Mouse (Mus musculus) layer of hippocampus, adult 9-10 months (tissue): ENCODE data around the gene Nxpe5.
A peak's percentile ranks its signal among the peaks of the same experiment; 100 is the strongest.
"Not testable (repeated sequence)": the region's sequence is repeated elsewhere in the genome, so short reads cannot be mapped to it uniquely, and the experiment has no call there.

ENCODE experiments used
- DNase-seq: peaks from one replicate; pipeline ENCODE4 v3.0.0; 2022; ENCODE audit warnings: low spot score

The Nxpe5 gene

DNA sequence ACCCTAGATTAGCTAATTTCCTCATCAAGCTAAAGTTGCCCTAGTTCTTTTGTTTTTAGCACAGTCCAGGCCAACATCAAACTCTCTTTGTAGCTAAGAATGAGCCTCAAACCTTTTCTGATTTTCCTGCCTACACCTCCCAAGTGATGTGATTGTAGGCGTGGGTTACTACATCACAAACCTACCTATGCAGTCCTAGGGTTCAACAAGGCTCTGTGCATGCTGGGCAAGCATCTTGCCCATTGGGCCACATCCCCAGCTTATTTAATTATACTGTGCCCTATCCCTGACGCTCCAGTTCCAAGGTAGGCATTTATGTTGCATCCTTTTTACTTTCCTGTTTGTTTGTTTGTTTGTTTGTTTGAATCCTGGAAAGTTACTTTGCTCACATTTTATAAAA lies at the start of gene Nxpe5:
Nxpe5 (plus strand) TSS at position 199 of the 400 bp plus-strand sequence.
- no peak for DNase-seq

DNA sequence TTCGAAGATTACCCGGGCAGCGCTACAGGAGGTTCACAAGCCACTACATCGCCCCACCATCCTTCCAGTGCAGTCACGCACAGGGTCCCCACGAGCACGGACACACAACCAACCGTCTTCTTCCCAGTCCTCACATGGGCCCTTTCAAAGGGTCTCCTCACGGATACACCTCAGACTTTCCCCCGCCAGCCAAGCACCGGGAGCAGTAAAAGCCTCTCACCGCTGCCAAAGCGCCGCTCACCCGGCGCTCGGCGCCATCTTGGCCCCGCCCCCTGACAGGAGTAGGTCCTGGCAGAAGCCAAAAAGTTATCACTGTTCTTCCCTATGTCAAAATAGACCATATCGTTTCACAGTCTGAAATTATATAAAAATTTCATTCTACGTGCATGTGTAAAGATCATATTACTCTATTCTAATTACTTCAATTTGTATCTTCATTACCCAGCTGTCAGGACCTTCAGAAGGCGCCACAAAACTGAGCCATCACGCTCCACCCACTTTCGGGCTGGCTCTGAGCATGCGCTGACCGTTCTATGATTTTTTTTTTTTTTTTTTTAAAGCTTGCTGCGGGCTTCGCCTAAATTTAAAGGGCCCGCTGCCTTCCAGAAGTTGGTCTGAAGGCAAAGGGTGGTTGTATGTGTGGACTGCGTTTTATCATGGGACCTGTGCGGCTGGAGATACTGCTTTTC lies 38.6 kb upstream of the Nxpe5 start, which contains the start of the genes Taf6 and Cnpy4:
Taf6 (minus strand) TSS at position 502 of the 689 bp plus-strand sequence.
Cnpy4 (plus strand) TSS at position 536 of the 689 bp plus-strand sequence.
- DNase-seq = peak; percentile 77

DNA sequence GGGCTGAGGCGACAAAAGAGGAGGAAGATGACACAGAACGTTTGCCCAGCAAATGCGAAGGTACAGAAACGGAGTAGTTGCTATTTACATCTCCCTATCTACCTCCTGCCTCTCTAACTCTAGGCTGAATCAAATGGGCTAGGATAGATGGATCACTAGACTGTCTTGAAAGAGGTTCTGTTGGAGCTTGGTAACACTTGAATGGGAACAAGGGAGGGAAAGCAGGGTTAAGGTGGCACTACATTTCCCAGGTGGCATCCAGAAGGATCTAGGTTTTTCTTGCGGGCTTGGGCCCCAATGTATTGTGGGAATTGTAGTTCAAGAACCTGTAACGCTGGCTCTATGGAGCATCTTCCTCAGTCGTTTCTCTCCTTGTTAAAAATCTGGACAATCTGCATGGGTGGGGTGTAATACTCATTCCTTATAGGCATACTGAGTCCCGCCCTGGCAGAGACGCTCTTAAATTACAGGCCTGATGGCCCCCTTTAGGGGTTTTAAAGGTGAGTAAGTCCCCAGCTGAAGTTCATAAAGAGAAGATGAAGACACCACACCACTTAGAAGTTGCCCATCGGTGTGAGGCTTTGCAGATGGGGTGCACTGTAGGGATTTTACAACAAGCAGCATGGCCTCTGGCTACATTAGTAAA lies 37.9 kb upstream of the Nxpe5 start:
- DNase-seq = no peak

DNA sequence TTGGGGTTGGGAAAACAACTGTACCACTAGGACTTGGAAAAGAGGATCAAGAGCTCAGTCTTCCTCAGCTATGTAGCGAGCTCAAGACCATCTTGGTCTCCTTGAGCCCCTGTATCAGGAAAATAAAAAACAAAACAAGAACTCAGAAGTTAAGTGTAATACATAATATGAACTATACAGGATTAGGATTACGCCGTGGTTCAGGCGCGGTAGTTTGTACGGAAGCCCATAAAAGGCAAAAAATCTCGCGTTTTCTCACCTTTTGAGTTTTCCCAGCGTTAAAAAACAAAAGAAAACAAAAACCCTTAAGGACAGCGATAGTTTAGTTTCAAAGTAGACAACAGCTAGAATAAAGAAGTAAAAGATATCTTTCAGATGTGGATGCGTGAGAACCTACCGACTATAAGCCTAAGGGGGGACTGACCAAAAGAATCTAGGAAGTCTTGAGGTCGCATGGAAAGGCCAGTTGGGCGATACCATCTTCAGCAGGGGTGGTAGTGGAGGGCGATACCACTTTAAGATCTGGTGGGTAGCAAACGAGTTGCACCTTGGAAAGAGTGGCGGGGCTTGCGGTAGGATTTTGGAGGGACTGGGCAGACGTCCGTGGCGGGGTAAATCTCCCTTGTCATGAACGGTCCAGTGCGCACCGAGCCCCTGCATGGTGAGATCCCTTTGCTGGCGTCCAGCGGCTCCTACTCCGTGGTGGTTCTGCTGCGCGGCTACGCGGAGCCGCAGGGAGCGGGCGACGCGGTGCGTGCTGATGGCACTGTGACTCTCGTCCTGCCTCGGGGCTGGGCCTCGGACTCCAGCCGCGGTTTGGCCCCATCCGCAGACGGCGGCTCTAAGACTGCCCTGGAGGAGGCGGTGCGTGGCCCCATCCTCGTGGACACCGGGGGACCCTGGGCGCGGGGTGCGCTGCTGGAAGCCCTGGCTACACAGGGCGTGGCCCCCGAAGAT lies 31.6 kb upstream of the Nxpe5 start, which contains the start of gene Mblac1:
Mblac1 (plus strand) TSS at position 544 of the 957 bp plus-strand sequence.
- DNase-seq = no peak

DNA sequence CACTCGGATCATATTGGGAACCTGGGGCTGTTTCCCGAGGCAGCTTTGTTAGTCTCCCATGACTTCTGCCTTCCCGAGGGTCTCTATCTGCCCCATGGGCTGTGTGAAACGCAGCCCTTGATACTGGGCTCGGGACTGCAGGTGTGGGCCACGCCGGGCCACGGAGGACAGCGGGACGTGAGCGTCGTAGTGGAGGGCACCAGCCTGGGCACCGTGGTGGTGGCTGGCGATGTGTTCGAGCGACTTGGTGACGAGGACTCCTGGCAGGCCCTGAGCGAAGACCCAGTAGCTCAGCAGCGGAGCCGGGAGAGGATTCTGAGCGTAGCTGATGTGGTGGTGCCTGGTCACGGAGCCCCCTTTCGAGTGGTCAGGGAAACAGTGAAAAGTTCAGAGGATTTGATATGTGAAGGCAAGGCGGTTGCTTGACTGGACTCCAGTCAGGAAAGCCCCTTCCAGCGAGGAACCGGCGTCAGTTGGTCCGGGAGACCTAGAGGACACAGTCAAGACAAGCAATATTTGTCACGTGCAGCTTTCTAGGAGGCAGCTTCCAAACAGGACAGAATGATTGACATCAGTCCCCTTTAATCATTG lies 30.8 kb upstream of the Nxpe5 start:
- no peak for DNase-seq

DNA sequence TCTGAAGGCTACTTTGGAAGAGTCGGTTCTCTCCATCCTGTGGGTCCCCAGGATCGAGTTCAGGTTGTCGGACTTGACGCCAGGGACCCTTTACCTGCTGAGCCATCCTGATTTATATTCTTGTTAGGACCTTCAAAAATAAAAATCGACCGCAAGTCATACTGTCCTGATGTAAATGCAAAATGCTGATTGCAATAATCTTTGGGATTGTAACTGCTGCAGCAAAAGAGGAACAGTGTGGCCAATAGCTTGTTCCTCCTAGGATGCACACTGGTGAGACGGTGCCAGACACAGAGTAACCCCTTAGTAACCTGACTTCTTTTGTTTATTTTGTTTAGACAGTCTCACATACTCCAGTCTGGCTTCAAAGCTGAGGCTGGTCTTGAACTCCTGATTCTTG lies 30.2 kb upstream of the Nxpe5 start:
- DNase-seq = no peak

DNA sequence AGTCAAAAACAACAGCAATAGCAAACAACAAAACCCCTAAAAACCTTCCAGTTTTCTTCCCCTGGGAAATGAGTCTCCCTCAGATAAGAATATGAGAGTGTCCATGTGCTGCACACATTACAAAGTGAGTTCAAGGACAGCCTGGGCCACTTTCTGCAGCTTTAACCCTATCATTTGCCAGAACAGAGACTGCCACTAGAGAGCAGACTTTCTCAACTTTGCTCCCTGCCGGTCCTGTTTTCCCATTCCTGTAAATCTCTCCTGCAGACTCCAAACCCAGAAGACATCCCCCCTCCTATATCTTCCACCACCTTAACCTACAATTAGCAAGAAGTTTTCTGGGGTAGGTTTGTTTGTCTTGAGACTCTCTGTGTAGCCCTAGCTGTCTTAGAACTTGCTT lies 26.1 kb upstream of the Nxpe5 start:
- no peak for DNase-seq

DNA sequence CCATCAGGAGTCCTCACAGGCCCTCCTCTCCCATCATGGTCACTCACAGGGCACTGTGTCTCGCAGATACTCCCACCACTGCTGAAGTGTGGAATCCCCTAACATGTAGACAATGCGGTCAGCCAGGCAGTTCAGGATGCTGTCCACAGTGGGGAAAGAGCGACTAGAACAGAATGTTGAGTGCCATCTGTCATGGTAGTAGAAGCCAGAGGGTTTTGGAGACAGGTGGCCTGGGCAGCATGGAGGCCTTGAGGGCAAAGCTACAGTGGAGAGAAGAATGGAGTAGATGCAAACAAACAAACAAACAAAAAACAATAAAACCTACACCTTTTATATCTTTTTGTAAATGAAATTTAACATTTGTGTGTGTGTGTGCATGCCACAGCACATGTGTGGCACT lies 23.6 kb upstream of the Nxpe5 start:
- DNase-seq = no peak

DNA sequence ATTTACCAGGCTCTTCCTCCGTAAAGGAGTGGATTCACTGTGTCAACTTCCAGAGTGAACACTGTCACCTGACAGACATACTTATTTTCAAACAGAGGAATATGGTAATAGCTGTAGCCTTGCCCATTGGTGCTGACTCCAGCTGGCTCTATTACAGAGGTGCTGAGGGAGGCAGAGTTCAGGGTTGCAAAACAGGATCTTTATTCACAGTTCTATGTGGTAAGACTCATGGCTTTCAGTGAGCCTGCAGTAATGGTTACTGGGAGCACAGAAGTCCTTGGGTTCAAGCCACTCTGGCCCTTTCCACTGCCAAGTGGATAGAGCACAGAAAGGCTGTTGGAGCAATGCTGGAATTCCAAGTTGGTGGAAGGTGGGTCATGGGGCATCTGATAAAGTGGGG lies 18.4 kb upstream of the Nxpe5 start:
- no peak for DNase-seq

DNA sequence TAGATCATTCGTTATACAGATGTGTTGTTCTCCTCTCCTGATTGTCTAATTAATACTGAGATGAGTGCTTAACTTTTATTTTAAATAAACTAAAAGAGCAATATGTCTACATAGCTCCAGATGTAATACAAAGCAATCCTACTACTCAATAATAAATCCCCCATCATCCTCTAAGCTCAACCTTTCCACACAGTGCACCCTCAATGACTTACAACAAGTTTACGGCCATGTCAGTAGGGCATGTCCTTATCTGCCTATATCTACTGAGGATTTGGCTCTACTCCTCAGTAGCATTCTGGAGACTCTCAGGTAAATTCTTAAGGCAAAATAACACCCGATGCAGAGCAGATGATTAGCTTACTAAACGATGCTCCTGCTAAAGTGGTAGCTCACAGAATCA lies 17.8 kb upstream of the Nxpe5 start:
- no peak for DNase-seq

DNA sequence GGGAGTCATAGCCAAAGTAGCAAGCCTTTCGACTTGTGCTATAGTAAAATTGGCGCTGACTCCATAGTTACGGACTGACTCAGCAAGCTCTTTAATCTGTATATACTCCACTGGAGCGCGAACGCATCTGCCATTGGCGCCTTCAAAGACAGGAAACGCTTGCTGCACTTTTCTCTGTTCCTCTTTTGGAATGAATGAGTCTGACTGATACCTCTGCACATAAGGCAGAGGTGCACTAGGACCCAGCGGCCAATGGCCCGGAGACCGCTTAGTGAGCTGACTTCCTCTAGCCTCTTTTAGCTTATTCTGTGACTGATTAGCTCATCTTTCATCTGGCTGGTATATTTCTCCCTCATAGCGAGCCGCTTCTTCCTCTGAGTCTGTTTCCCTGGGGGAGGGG lies 9.1 kb upstream of the Nxpe5 start:
- DNase-seq = not testable (repeated sequence)

DNA sequence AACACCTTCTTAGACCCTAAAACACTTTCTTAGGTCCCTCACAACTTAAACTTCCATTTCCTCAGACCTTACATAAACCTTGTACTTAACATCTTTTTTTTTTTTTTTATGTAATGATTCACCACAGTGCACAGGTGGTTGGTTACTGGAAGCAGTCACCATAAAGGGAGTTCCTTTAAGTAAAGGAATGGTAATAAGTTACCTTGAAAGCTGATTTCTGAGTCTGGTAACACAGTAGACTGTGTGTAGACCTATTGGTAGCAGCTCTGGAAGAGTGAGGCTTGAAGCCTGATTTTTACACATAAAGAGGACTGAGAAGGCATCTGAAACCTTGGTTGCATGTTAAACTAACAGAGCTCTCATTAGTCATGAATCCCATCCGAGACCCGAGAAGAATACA lies 5.8 kb upstream of the Nxpe5 start:
- DNase-seq = no peak

DNA sequence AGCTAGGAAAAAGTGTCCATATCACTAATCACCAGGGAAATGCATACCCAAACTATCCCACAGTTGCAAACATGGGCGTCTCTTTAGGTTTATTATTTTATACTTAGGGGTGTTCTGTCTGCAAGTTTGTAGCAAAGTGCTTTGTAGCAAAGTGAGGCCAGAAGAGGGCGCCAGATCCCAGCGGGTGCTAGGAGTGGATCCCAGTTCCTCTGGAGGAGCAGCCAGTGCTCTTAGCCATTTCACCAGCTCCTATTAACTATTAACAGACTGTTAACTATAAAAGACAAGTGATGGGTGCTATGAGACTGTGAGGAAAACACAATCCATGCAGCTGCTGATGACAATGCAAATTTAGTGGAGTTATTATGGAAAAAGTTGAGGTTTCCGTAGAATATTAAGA lies 3.6 kb upstream of the Nxpe5 start:
- DNase-seq = peak; percentile 79

DNA sequence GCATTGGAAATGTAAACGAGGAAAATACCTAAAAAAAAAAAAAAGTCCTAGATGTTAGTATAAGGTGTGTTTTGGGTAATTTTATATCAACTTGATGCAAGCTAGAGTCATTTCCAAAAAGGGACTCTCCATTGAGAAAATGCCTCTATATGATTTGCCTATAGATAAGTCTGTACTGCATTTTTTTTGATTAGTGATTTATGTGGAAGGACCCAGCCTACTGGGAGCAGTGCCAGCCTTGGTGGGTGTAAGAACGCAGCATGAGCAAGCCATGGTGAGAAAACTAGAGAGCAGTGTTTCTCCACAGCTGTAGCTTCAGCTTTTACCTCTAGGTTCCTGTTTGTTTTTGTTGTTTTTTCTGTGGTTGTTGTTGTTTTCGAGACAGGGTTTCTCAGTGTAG lies 2.4 kb upstream of the Nxpe5 start:
- no peak for DNase-seq

DNA sequence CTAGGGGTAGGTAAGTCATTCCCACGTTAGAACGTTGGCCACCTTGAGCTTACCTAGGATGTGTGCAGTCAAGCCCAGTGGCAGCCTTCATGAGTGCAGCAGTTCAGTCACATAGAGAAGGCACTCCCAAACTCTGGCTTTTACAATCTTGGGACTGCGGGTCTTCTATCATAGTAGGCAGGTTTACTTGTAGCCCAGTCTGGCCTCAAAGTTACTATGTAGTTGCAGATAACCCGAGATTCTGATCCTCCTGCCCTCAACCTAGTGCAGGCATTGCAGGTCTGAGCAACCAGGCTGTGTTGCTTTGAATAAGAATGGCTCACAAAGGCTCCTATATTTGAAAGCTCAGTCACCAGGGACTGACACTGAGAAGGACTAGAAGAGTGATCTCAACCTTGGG lies 793 bp downstream of the Nxpe5 start:
- no peak for DNase-seq

DNA sequence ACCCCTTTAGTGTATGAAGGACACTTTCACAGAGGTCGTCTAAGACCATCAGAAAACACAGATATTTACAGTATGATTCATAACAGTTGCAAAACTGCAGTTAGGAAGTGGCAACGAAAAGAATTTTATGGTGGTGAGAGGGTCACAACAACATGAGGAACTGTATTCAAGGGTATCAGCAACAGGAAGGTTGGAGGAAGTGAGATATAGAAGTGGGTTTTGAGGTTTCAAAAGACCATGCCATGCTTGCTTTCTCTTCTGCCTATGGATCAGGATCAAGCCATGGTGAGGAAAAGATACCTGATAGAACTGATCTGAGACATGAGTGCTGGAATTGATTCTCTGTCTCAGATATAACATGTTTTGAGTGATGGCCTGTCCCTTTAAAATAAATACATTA lies 1.7 kb downstream of the Nxpe5 start:
- no peak for DNase-seq

DNA sequence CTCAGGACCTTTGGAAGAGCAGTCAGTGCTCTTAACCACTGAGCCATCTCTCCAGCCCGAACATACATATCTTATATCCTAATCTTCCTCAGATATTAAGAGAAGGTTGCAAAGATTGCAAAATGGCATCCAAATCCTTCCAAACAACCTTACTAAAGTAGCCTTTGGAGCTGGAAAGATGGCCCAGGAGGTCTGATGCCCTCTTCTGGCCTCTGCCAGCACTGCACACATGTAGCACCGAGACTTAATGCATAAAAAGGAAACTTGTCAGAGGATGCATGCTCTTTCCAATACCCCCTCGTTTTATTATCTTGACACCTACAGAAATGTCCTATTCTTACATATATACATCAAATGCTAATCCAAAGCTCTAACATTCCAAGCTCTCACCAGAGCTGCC lies 2.3 kb downstream of the Nxpe5 start:
- DNase-seq = no peak

DNA sequence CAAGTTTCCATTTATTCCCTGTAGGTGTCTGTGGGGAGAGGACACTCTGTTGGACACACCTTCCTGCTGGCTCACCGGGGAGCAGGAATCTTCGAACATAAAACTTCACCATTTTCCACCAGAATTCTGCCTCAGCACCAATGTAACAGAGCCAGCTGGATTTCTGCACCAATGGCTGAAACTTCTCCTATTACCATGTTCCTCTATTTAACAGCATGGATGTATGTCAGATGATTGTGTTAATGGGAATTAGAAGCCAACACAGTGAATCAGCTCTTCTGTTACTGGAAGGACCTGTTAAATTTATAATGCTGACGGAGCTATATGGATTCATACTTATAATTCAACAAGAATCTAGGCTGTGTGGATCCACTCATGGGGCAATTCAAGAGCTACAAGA lies 3.8 kb downstream of the Nxpe5 start:
- no peak for DNase-seq

DNA sequence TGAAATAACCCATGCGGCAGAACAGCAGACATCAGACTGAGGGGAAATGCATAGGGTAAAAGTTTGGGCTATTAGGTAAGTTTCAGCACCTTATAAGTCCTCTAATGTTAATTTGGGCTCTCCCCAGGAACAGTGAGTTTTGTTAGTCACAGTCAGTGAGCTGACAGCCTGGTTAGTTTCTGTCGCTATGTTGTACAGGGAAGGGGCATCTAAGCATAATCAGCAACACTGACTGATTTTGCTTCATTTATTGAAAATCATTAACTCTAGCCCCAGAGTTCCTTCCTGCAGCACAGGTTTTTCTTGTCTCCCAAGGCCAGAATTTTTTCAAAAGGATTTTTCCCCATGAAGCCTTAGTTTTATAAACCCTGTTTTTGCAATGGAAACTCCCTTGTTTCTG lies 8.1 kb downstream of the Nxpe5 start:
- DNase-seq = no peak

DNA sequence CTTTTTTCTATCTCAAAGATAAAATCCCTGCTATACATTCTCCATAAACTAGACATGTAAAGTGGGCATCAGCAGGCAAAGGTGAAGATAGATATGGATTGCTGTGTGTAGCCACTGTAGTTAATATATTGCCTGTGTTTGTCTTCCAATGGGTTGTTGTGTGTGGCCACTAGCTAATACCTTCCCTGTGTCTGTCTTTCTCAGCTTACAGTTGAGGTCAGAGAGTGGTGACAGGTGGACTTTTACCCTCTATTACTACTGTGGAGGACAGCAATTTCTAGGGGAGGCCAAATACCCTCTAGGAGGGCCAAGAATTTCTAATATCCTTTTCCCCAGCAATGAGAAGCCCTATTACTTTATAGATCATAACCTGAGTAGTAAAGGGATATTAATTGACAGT lies 8.5 kb downstream of the Nxpe5 start:
- no peak for DNase-seq

DNA sequence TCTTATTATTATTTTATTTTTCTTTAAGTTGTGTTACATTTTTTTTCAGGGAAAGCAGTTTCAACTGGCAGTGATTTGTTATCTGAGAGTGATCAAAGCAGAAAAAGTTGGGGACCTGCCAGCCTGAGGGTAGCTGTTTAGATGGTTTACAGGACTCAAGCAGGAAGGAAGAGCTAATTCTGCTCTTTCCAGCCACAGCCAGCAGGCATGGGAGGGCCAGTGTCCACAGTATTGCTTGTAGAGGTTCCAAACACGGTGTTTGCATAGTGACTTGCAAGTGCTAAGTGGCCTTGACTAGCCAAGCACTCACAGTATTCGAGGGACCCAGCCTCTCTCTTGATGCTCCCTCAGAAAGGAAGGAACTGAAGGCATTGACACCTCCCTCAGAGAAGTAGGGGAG lies 15.8 kb downstream of the Nxpe5 start:
- DNase-seq = no peak

DNA sequence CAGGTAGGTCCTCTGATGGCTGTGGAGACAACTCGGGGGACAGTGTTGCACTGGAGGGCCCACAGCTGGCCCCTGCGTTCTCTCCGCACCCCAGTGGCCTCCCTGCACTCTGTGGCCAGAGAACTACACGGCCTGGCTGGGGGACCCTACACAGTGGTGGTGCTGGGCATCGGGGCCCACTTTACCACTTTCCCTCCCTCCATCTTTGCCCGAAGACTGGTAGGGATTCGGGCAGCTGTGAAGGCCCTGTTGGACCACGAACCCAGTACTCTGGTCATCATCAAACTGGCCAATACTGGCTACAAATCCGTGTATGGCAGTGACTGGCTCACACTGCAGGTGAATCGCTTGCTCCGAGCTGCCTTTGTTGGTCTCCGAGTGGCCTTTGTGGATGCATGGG lies 25.4 kb downstream of the Nxpe5 start:
- DNase-seq = no peak
